Mouse (Mus musculus): ENCODE measurements around the gene Psenen.

DNA sequence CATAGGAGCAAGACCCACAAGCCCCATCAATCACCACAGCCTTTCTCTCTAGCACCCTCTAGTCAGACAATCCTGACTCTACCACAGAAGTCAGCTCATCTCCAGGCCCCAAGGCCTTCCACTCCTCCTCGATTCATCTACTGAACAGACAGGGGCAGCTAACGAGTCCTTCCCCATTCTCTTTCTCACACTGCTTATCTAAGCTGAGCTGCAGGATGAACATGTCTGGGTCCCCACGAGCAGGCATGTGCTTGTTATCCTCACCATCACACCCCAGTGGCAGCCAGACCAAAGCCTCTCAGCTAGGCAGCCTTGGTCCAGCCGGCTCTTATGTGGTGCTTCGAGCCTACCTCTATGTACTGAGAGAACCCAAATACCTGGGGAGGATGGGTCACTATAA lies 9.0 kb upstream of the Psenen start:
- no peak for TF ChIP-seq CTCF (IDR thresholded peaks at IDR 0.05; ENCODE audit: borderline replicate concordance, insufficient read depth, low read length)
- no peak for TF ChIP-seq POLR2A (IDR thresholded peaks at IDR 0.05; ENCODE audit: low read depth, low read length)

Data from embryonic fibroblast, embryonic 13.5 days (primary cell).